In the genomic region with DNA sequence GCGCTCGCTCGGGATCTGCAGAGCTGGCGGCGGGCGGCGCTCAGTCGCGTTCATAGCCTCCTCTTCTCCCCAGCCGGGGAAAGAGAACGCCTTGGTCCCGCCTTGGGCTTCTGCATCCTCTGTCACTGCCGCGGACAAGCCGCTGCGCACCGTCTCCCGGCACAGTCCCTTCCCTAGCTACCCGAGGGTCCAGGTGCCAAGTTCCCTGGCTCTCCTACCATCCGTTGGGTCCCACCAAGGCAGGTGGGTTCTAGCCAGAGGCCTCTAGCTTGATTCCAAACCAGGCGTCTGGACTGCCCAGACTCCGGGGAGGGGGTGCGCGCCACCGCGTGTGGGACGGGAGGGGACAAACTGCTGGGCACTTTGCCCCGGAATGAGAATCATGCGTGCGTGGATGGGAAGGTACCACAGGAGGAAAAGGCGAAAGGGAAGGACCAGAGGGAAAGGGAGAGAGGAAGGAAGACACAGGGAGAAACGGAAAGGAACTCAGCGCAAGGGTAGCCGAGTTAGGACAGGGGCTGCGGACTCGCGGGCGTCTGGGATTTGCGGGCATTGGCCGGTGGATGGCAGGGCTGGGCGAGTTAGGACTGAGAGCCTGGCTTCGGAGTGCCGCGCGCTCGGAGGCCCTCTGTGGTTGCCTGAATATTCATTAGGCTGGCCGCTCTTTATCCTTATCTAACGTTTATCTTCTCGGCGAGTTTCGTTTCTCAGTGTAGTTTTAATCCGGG, we compare ENCODE assay signal across 8 mouse cellular contexts. TPM values are rescaled to one million over a fixed set of nuclear protein-coding genes. Genes with fewer than 3 reads are reported as not detected.
DNase-seq lines count a peak whose midpoint lies in the region; ATAC-seq and TF ChIP-seq lines count a peak whose summit lies in the region.
"Had no signal": no experiment of that assay in that cellular context is flagged by ENCODE, and none has a peak within 500 bp of the region (broad histone marks: within the 10 kb centered on the region; RNA-seq: fewer than 3 reads in every experiment).

A gene (plus strand): TSS at position 353 of the 728 bp plus-strand sequence.

- in situ Hi-C loops in ES-E14 (cut with MboI; ENCODE audit: low sequenced_read_pairs in 2 of 2, unreplicated experiment in 2 of 2), result loop anchor here (5.0 to 10.0 kb wide), 2 partner anchors 1151 to 1154 kb away; no protein-coding TSS in a partner anchor

- no peak for ATAC-seq in heart, embryonic 16.5 days (replicated peaks; ENCODE audit: extremely low read depth, insufficient read depth, low FRiP score)

- peak within 1 kb of the TSS; percentile 45 to 57 for H3K4me3 ChIP-seq in ES-E14 (ENCODE audit: insufficient read depth in 1 of 2, low read depth in 1 of 2, low read length in 2 of 2, poor library complexity in 1 of 2, severe bottlenecking in 1 of 2)
- H3K4me3 ChIP-seq in heart, embryonic 16.5 days (ENCODE audit: low read length), result peak within 1 kb of the TSS; percentile 55
- H3K4me3 ChIP-seq in small intestine, adult 2 months (ENCODE audit: low read depth, low read length), result peak within 1 kb of the TSS; percentile 46
- H3K4me3 ChIP-seq: erythroblast, embryonic 14.5 days had no signal

- H3K27me3 ChIP-seq in heart, embryonic 16.5 days (ENCODE audit: control insufficient read depth, insufficient read depth, low read length), result peaks cover 87% of the 10 kb centered on the region
- peaks cover 91% of the 10 kb centered on the region for H3K27me3 ChIP-seq in small intestine, adult 2 months (ENCODE audit: control insufficient read depth, insufficient read depth, low read length)

- no peak for TF ChIP-seq CTCF in brain, embryonic 14.5 days (IDR thresholded peaks at IDR 0.05; ENCODE audit: borderline replicate concordance, extremely low read depth, insufficient read depth, insufficient read length)
- TF ChIP-seq CTCF in small intestine, adult 2 months (IDR thresholded peaks at IDR 0.05; ENCODE audit: extremely low read depth, insufficient read length, insufficient replicate concordance, low read depth, low read length), result no peak

- H3K9me3 ChIP-seq in ES-E14 (ENCODE audit: control insufficient read depth, insufficient read depth, low read depth, low read length), result no peaks in the 10 kb centered on the region
- H3K9me3 ChIP-seq in heart, embryonic 16.5 days (replicated peaks; ENCODE audit: control insufficient read depth, low read length), result no peaks in the 10 kb centered on the region

- DNase-seq in ES-E14 (ENCODE audit: low read depth, low spot score), result no peak
- DNase-seq in brain, embryonic 14.5 days (ENCODE audit: low read depth), result peak; percentile 63
- peak; percentile 68 to 80 for DNase-seq in kidney, postnatal 4 days
- DNase-seq in spleen, postnatal 36 days (ENCODE audit: low spot score in 2 of 2), result no peak
- DNase-seq in layer of hippocampus, adult 11-12 months (ENCODE audit: low spot score), result no peak

- H3K9ac ChIP-seq in ES-E14 (ENCODE audit: insufficient read depth, low read depth, low read length, poor library complexity, severe bottlenecking), result peak within 1 kb of the TSS; percentile 14; the same call in 1 of the 2 replicates
- H3K9ac ChIP-seq in heart, embryonic 16.5 days (ENCODE audit: low read length), result peak within 1 kb of the TSS; percentile 41

- peaks cover 0 to 3% of the 10 kb centered on the region in 2 experiments; a peak in 1 of 4 replicates for H3K4me1 ChIP-seq in ES-E14 (ENCODE audit: control insufficient read depth in 2 of 2, insufficient read depth in 2 of 2, low read length in 2 of 2, poor library complexity in 1 of 2)
- H3K4me1 ChIP-seq in heart, embryonic 16.5 days (ENCODE audit: control insufficient read depth, insufficient read depth, low read length), result peaks cover 20% of the 10 kb centered on the region
- H3K4me1 ChIP-seq in small intestine, adult 2 months (ENCODE audit: control insufficient read depth, insufficient read depth, insufficient read length, low read length), result peaks cover 15% of the 10 kb centered on the region

- 0% methylated on average over 51 of the region's 52 CpGs for WGBS in heart, embryonic 16.5 days
- WGBS in small intestine, adult 2 months, result 1% methylated on average over 52 of the region's 52 CpGs

- no peaks in the 10 kb centered on the region for H3K36me3 ChIP-seq in ES-E14 (ENCODE audit: control insufficient read depth, insufficient read depth, low read length, poor library complexity, severe bottlenecking)
- H3K36me3 ChIP-seq in heart, embryonic 16.5 days (ENCODE audit: control insufficient read depth, insufficient read depth), result no peaks in the 10 kb centered on the region
- H3K36me3 ChIP-seq in small intestine, adult 2 months (ENCODE audit: control insufficient read depth, insufficient read depth, low read length), result no peaks in the 10 kb centered on the region

- no peak for TF ChIP-seq POLR2A in brain, embryonic 14.5 days (IDR thresholded peaks at IDR 0.05; ENCODE audit: borderline replicate concordance, extremely low read depth, insufficient read depth, insufficient read length, poor library complexity, severe bottlenecking)
- TF ChIP-seq POLR2A in small intestine, adult 2 months (IDR thresholded peaks at IDR 0.05; ENCODE audit: low read depth, low read length), result no peak

- peak within 1 kb of the TSS; percentile 73 for H3K4me2 ChIP-seq in heart, embryonic 16.5 days (ENCODE audit: low read depth, low read length)

- H3K27ac ChIP-seq in ES-E14 (ENCODE audit: insufficient read depth, low read depth, low read length, poor library complexity, severe bottlenecking), result no peak within 1 kb of the TSS
- no peak within 1 kb of the TSS for H3K27ac ChIP-seq in heart, embryonic 16.5 days (ENCODE audit: low read length)
- no peak within 1 kb of the TSS for H3K27ac ChIP-seq in small intestine, adult 2 months (ENCODE audit: insufficient read depth, low read depth, low read length)

TF ChIP-seq in ES-E14, 5 proteins besides CTCF, POLR2A, EP300 and RAD21:
- no peak for TF ChIP-seq ZNF384 (IDR thresholded peaks at IDR 0.05; ENCODE audit: low read depth, low read length)

RNA-seq across cellular contexts. Expression of the gene that starts here (rescaled TPM):
- 0.11 TPM in 1 of 2 replicates, not detected in the other for total RNA-seq in ES-E14 (2012; rRNA removed)
- 1.9 and 20.3 TPM in 2 replicates for polyA plus RNA-seq in brain, embryonic 14.5 days (2012; rRNA removed)
- polyA plus RNA-seq in heart, embryonic 16.5 days (2015; fragmentation: Nextera tagmentation; extraction: Ambion mirVana), result not detected in 2 replicates
- polyA plus RNA-seq in small intestine, adult 2 months (2012; rRNA removed), result not detected in 2 replicates
- polyA plus RNA-seq: erythroblast, embryonic 14.5 days had no signal

Comparison
In these comparisons a context has a peak if more than half of its experiments do, and no peak if none do; other contexts are left out.
1. DNase-seq: peak in brain, embryonic 14.5 days (single experiment) and kidney, postnatal 4 days (2 of 2); none in ES-E14 (single experiment), spleen, postnatal 36 days (0 of 2) and layer of hippocampus, adult 11-12 months (single experiment).
2. Peak in every context shown above with its lines, with median percentiles within 50 percentile points of each other: H3K4me3 ChIP-seq.